Mouse (Mus musculus): ENCODE measurements at regions not wholly inside any gene's neighbourhood (a gene's known extent, or its start where the extent isn't known, plus 50 kb on each side); places are given as distances from the start of the nearest gene placed in this dataset.
"Not testable (repeated sequence)": the region's sequence is repeated elsewhere in the genome, so short reads cannot be mapped to it uniquely, and the experiment has no call there.

DNA sequence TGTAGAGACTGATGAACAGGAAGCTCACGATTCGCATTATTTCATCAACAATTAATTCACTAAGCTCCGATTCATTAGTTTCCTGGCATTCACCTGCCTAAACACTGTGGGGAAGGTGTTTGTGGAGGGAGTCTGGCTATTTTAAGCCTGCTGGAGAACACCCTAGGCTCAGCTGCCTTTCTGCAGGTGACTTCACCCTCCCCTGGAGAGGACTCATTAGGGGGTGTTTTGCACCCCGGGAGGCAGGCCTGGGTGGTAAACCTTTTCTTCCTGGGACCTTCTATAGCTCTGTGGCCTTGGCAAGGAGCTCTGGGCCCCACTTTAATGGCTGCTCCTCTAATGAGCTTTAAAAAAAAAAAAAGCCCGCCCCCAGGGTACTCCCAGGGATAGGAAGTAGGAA is 55.4 kb upstream of the Bnc1 start:
- POLR2A ChIA-PET, result interaction anchor here in 1 of 4 experiments (0.6 to 1.0 kb wide), 4 partner anchors 10 to 40 kb away, joined by 3 read pairs; no protein-coding TSS in a partner anchor
- CTCF ChIA-PET, result no interaction called here

DNA sequence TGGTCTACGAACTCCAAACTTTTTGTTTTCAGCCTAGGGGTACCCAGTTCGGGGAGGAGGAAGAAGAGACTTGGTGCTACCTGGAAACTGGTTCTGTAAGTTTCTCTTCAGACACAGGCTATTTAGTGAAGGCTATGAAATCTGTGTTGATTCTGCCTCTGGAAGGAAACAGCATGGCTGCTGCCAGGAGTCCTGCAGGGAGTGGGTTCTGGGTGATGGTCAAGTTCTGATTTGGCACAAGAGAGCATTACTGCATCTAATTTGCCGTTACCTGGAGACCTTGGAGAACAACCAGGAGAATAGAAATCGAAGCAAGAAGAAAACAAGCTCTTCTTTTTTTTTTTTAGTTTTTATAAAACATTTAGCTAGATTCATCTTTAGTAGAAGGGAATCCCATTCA is 61.3 kb upstream of the Bnc1 start:
- POLR2A ChIA-PET, result no interaction called here
- CTCF ChIA-PET, result no interaction called here

DNA sequence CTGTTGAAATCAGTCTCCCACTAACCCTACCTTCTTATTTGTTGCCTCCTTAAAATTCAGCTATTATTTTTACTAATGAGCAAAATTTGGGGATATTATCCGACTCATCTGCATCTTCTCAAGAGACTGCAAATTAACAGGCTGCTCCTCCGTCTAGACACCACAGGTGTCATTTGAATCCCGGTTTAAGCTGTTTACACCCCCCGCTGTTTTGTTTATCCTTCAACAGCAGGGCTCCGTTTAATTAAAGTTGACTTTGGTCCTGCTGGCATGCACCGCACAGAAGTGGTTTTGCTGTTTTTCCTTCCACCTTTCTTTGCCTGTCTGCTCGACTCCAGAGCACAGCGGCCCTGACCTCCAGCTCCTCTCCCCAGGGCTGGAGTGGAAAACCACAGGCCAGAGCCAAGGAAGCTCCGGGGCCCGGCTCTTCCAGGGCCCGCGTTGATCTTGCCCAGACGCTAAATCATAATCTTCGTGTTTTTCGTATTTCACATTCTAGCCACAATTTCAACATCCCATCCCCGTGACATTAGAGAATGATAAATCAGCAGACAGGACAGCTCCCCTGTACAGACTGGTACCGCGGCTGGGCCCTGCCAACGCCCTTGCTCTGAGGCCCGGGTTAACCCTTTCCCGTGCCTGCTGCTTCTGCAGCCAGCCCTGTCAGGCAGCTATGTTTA is 64.6 kb upstream of the Bnc1 start:
- ChIA-PET POLR2A (interaction anchor here (0.6 to 1.3 kb wide), 7 partner anchors 11 to 133 kb away, joined by 3 to 4 read pairs (median 3); no protein-coding TSS in a partner anchor), CTCF (interaction anchor here in 2 of 4 experiments (0.5 to 1.0 kb wide), 2 partner anchors 8 to 471 kb away, joined by 3 read pairs; no protein-coding TSS in a partner anchor)

DNA sequence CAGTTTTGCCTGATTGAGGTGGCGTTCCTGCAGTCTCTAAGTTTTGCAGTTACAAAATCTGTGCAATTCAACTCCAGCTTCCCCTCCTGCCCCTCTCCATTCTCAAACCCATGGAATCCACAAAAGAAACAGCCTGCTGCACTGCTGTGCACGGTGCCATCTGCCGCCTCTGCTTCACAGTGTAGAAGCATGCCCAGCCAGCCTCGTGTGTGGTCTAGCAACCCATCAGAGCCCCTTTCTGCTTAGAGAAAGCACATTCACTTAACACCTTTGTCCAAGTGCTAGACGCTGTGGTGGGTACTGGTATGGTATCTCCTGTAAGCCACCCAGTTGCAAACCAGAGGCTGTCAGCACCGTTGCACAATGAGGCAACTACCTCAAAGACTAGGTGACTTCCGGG is 71.3 kb upstream of the Bnc1 start:
- POLR2A ChIA-PET, result interaction anchor here in 1 of 4 experiments (0.6 kb wide), 1 partner anchor 53 kb away, joined by 3 read pairs; no protein-coding TSS in a partner anchor
- CTCF ChIA-PET, result interaction anchor here in 1 of 4 experiments (1.2 kb wide), 1 partner anchor 212 kb away, joined by 3 read pairs; no protein-coding TSS in a partner anchor

DNA sequence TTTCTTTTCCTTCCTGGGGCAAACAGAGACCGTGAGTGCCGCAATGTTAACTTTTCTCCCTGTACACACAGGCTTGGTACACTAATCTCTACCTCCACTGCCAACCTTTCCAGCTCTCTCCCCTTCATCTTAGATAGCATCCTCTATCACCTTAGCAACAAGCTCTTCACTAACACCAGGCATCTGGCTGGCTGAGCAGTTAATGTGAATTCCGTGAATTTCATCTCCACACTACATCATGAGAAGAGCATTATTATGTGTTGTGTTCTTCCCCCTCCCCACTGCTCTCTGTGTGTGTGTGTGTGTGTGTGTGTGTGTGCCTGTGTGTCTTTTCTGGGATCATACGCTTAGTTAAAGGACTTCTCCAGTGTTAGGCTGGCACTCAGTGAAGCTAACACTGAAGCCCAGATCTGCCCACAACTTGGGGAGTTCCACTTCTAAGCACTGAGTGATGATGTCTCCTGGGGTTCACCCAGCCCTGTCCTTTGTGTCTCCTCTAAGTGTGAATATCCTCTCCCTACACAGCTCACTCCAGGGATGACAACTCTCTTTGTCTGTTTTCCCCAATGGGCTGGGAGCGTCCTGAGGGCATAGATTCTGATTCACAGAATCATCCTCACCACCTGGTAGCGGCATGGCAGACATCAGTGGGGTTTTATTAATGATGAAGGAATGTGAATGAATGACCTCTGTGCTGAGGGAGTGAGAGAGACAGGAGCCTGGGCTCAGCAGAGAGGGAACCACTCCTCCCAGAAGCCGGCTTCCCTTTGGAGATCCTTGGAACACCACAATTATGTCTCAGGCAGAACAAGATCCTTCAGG is 77.7 kb upstream of the Bnc1 start:
- POLR2A ChIA-PET, result interaction anchor here in 1 of 4 experiments (0.7 kb wide), 2 partner anchors 13 to 627 kb away, joined by 3 read pairs; no protein-coding TSS in a partner anchor
- CTCF ChIA-PET, result interaction anchor here in 2 of 4 experiments (0.6 to 0.7 kb wide), 2 partner anchors 627 to 1322 kb away, joined by 4 read pairs; no protein-coding TSS in a partner anchor

DNA sequence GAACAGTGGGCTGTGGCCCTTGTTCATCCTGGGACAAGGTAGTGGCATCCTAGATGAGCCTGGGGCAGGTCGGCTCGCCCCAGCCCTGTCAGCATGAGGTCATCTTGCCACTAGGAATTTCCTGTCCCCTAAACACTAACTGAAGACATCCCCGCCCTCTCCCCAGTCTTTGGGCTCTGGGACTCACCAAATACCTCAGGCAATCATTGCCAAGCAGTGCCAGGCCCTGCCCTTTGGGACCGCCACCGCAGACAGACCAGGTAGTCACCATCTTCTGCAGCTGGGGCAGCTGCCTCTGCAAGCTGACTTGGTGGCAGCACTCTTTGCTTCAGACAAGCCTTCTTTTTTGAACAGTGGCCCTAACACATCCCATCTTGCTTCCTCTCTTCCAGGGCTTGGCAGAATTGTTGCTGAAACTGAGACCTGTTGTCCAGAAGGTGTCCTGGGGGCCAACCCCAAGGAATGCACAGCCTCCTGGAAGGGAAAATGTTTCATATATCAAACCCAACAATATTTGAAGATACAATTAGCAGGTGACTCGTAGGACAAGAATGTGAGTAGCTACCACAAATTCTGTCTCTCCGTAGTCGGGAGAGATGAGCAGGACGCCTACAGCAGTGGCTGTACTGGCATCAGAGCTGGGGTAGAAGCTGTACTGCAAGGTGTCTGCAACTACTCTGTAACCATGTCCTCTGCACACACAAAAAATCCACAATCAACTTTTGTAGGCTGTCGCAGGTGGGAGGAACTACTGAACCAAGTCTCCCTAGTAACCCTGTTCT is 79.0 kb upstream of the Bnc1 start:
- CTCF ChIA-PET, result no interaction called here
- POLR2A ChIA-PET, result interaction anchor here in 1 of 4 experiments (1.1 kb wide), 1 partner anchor 9 kb away, joined by 3 read pairs; no protein-coding TSS in a partner anchor

DNA sequence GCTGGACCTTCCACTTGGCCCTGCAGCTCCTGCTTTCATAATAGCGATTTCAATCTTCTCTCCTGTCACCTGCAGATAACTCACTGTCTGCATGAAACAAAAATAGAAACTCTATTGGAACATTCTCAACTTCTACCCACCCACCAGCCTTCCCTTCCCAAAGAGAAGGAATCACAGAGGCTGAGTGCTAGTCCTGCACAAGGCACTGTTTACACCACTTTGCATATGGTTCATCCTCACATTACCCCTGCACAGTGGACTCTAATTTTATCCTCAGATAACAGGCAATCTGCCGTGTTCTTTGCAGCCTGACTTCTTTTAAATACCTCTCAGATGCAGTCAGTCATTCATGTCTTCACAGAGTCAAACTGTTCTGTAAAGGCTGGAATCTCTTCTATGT is 83.3 kb upstream of the Bnc1 start:
- ChIA-PET CTCF (no interaction called here), POLR2A (interaction anchor here in 1 of 4 experiments (0.6 kb wide), 1 partner anchor 27 kb away, joined by 3 read pairs; no protein-coding TSS in a partner anchor)

DNA sequence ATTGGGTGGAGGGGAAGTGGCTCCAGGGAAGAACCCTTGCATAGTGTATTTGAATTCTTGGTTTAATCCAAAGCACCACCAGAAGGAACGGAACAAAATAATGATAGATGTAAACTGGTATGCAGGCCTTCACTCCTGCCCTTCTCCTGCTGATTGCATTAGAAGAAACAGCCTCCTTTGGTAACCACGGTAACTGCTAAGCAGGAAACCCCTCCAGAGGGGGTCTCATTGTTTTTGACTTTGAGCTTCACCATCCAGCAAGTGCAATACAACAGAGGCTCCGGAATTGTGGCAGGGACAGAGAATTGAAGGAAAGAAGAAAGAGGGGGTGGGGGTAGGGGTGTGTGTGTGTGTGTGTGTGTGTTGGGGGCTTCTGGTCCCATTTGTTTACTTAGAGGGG is 89.8 kb upstream of the Bnc1 start:
- ChIA-PET POLR2A (interaction anchor here in 1 of 4 experiments (0.6 kb wide), 2 partner anchors 62 to 129 kb away, joined by 3 read pairs; no protein-coding TSS in a partner anchor), CTCF (interaction anchor here in 1 of 4 experiments (0.6 kb wide), 1 partner anchor 327 kb away, joined by 5 read pairs; no protein-coding TSS in a partner anchor)

DNA sequence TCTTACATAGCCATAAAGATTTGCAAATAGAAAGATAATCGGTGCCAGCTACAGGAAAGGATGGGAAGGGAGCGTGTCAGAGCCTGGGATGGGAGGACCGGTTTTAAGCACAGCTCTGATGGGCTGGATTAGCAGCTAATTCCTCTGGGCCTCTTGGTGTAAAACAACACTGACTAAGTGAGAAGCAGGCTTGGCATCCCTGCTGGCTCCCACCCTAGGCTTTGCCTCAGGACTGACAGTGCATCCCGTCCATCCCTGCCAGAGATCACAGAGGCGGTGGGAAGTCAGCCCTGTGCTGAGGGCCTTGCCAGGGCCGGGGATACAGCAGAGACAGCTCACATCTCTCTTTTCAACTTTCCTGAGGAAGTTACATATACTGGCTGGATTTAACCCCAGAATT is 90.8 kb upstream of the Sh3gl3 start:
- ChIA-PET CTCF (interaction anchor here in 1 of 4 experiments (1.1 kb wide), 1 partner anchor 192 kb away, joined by 3 read pairs; no protein-coding TSS in a partner anchor), POLR2A (no interaction called here)

DNA sequence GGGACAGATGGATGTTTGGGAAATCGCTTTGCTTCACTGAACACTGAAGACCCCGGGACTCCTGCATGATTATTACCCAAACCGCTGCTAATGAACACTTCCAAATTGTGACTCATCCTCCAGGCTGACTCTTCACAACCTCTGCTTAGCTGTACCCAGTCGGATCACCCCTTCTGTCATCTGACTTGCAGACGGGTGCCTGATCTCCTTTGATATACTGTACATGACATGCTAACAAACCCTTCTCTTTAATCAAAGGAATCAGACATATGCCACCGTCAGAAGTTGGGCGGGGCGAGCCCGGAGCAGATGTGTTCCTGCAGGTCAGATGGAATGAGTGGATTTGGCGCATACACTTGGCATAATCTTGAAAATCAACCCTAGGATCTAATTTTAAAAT is 89.2 kb upstream of the Sh3gl3 start:
- POLR2A ChIA-PET, result no interaction called here
- CTCF ChIA-PET, result interaction anchor here in 1 of 4 experiments (0.6 to 0.7 kb wide), 2 partner anchors 172 to 202 kb away, joined by 5 to 12 read pairs; no protein-coding TSS in a partner anchor

DNA sequence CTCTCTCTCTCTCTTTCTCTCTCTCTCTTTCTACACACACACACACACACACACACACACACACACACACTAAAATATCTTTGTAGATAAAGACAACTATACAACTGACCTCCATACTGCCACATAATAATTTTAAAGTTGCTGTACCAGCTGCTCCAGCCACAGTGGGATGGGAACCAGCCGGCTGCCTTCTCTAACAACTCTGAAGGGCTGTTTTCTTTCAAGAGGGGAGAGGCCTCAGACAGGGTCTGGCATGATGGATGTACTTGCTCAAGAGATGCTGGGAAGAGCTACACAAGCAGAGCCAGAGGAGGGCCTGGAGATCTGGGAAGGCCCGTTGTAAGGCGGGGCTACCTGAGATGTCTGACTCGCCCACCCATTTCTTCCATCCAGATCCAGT is 88.4 kb upstream of the Sh3gl3 start:
- ChIA-PET CTCF (interaction anchor here in 2 of 4 experiments (0.6 to 0.7 kb wide), 2 partner anchors 115 to 185 kb away, joined by 3 to 5 read pairs; no protein-coding TSS in a partner anchor), POLR2A (interaction anchor here in 1 of 4 experiments (0.5 kb wide), 1 partner anchor 396 kb away, joined by 4 read pairs; no protein-coding TSS in a partner anchor)

DNA sequence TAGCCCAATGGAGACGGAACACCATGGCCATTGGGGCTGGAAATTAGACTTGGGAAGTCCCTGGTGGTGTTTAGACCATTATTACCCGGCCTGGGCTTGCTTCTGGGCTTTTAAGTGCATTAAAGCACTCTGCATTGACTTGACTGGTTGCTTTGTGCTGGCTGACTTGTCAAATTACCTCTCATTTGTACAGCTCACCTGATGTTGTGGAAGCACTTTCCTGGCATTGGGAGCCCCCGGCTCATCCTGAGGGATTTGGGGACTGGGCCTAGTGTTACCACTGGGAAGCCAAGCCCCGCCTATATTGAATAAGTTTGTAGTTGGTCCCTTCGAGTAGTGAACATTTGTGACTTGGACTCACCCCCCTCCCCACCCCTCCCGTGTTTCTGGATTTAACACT is 75.5 kb upstream of the Sh3gl3 start:
- POLR2A ChIA-PET, result no interaction called here
- CTCF ChIA-PET, result no interaction called here

DNA sequence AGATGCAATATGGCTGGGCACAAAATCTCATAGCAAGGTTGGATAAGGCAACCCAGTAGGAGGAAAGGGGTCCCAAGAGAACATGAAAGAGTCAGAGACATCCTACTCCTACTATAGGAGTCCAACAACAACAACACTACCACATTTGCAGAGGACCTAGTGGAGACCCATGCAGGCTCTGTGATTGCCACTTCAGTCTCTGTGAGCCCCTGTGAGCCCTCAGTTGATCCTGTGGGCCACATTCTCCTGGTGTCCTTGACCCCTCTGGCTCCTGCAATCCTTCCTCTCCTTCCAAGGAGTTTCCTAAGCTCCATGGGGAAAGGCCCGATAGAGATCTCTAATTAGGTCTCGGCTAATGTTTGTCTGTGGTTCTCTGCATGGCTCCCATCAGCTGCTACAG is 72.3 kb upstream of the Sh3gl3 start:
- POLR2A ChIA-PET, result no interaction called here
- CTCF ChIA-PET, result no interaction called here

DNA sequence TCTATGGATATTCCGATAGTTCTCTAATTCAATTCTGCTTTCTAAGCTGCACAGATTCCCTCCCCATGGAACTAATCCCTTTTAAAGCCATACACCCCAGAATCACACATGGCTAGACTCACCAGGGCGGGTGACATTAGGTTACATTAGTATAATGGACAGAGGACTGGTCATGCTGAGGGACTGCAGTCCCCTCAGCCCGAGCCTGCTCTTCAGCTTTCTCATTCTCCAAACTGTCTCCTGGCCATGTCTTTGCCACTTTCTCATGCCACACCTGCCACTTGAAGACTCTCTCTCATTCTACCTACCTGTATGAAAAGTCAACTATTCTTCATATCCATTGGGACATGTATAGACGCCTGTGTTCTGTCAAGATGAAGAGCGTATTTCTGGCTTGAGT is 68.0 kb upstream of the Sh3gl3 start:
- CTCF ChIA-PET, result no interaction called here
- POLR2A ChIA-PET, result no interaction called here

DNA sequence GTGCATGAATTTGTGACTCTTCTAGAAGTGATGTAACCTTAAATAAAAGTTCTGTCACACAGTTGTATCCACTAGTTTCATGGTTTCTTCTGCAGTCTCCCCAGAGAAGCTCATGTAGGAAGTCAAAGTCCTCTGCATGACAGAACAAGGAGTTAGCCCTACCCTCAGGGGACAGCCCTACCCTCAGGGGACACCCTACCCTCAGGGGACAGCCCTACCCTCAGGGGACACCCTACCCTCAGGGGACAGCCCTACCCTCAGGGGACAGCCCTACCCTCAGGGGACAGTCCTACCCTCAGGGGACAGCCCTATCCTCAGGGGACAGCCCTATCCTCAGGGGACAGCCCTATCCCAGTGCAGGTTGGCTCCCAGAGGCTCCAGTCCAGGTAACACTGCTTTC is 64.5 kb upstream of the Sh3gl3 start:
- CTCF ChIA-PET, POLR2A ChIA-PET: not testable (repeated sequence)

DNA sequence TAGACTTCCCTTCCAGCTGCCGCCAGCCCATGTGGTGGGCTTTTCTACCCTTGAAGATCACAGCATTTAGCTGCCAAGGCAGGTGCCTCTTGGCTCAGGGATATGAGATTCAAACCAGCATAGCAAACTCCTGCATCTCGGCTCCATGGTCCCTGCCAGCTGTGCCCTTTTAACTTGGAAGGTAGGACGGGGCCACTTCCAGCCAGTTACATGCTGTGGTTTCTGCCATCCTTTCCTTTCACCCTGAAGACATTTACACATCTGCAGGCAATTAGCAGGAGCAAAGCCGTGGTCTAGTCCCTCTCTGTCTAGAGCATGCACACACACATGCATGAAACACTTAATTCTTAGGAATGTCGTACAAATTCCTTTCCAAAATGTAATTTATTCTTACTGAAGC is 64.1 kb upstream of the Sh3gl3 start:
- CTCF ChIA-PET, result interaction anchor here in 1 of 4 experiments (0.7 kb wide), 1 partner anchor 161 kb away, joined by 3 read pairs; no protein-coding TSS in a partner anchor
- POLR2A ChIA-PET, result no interaction called here

DNA sequence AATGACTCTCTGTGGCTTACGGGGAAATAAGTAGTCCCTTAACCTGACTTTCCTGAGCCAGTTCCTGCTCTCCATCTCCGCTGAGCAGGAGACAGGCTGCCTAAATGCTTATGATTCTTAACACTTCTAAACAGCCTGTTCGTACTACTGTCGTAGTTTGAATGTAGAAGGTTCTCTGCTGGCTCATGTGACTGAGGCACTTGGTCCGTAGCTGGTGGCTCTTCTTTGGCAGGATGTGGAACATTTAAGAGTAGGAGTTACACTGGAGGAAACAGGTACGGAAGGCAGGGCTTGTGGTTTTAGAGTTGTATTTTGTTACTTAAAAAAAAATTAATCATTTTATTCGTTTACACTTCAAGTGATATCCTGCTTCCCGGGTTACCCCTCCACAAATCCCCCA is 63.7 kb upstream of the Sh3gl3 start:
- ChIA-PET CTCF (interaction anchor here in 1 of 4 experiments (0.7 kb wide), 1 partner anchor 160 kb away, joined by 3 read pairs; no protein-coding TSS in a partner anchor), POLR2A (no interaction called here)

DNA sequence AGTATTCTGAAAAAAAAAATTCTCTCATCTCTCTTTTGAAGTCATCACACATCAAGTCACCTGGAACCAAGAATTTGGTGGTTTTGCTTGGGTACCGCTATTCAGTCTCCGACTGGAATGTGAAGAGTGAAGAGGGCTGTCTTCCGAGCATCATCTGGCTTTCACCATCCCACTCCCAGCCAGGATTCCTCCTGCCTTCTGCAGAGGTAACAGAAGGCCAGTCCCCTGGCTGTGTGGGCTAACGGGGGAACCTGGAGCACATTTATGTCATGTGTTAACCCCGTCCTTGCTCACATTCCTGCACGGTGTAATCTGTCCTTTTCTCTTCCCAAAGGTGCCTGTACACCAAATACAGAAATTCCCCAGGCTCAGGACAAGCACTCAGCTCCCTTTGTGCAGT is 61.6 kb upstream of the Sh3gl3 start:
- CTCF ChIA-PET, result no interaction called here

DNA sequence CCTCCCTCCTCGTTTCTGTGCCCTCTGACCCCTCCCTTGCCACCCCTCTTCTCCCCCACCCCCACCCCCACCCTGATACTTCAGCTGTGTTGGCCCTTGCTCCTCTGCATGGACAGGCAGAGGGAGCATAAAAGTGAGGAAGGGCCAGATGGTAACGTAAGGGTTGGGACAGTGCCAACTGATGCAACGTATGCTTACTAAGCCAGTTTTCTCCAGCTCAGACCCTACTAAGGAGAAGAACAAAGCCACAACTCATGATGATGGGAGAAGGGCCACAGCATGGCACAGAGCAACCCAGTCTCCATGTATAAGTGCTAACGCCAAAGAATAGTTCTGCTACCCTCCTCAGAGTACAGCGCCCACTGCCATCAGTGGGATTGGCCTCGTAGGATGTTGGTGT is 58.0 kb upstream of the Sh3gl3 start:
- ChIA-PET POLR2A (interaction anchor here in 2 of 4 experiments (0.5 to 0.6 kb wide), 2 partner anchors 447 to 1528 kb away, joined by 3 to 6 read pairs; no protein-coding TSS in a partner anchor), CTCF (interaction anchor here in 2 of 4 experiments (0.8 to 2.9 kb wide), 4 partner anchors 156 to 159 kb away, joined by 3 to 9 read pairs (median 5); no protein-coding TSS in a partner anchor)

More for the DNA sequence above, 61.6 kb upstream of the Sh3gl3 start:
- POLR2A ChIA-PET, result no interaction called here
